Mouse (Mus musculus) kidney, postnatal 4 days (tissue): ENCODE results near the gene Crls1.

Source experiments
- DNase-seq, 2 experiments: peaks; one replicate each; pipeline ENCODE4 v3.0.0; 2021; ENCODE audit warnings: mixed read lengths in 2 of 2

The Crls1 gene

GRCm38 (mm10) chr2:132846407-132847358, at the start of gene Crls1:
Gene Crls1, plus strand, starts transcription at chr2:132846666.
- peak; percentile 95 for DNase-seq

- DNase-seq: no peak
Observed at GRCm38 (mm10) chr2:132802976-132803375, 43.5 kb upstream of the Crls1 start.

GRCm38 (mm10) chr2:132815608-132816314, 30.7 kb upstream of the Crls1 start, which contains the start of the genes Trmt6 and Mcm8:
Gene Trmt6, minus strand, starts transcription at chr2:132816055.
Gene Mcm8, plus strand, starts transcription at chr2:132816141.
- DNase-seq: peak; percentile 94 to 96

GRCm38 (mm10) chr2:132841071-132841470, 5.4 kb upstream of the Crls1 start:
- no peak for DNase-seq

GRCm38 (mm10) chr2:132847581-132847980, 1.1 kb downstream of the Crls1 start:
- peak; percentile 24 to 49 for DNase-seq

- no peak for DNase-seq
Observed at GRCm38 (mm10) chr2:132848361-132848760, 1.9 kb downstream of the Crls1 start.

- DNase-seq: no peak
Observed at GRCm38 (mm10) chr2:132849141-132849540, 2.7 kb downstream of the Crls1 start.

GRCm38 (mm10) chr2:132853051-132853450, 6.6 kb downstream of the Crls1 start:
- DNase-seq: no peak

GRCm38 (mm10) chr2:132856333-132856732, 9.9 kb downstream of the Crls1 start:
- DNase-seq: no peak

- DNase-seq: no peak
Observed at GRCm38 (mm10) chr2:132860435-132860834, 14.0 kb downstream of the Crls1 start.

GRCm38 (mm10) chr2:132861456-132861855, 15.0 kb downstream of the Crls1 start:
- no peak for DNase-seq

- DNase-seq: no peak
Observed at GRCm38 (mm10) chr2:132863325-132863724, 16.9 kb downstream of the Crls1 start.

- DNase-seq: no peak
Observed at GRCm38 (mm10) chr2:132867521-132867920, 21.1 kb downstream of the Crls1 start.

GRCm38 (mm10) chr2:132869682-132870081, 23.2 kb downstream of the Crls1 start:
- no peak for DNase-seq

- no peak for DNase-seq
Observed at GRCm38 (mm10) chr2:132870286-132870685, 23.8 kb downstream of the Crls1 start.

GRCm38 (mm10) chr2:132871663-132872062, 25.2 kb downstream of the Crls1 start:
- peak; percentile 5 to 42 for DNase-seq

GRCm38 (mm10) chr2:132873657-132874326, 27.3 kb downstream of the Crls1 start:
- DNase-seq: no peak

- DNase-seq: no peak
Observed at GRCm38 (mm10) chr2:132876991-132877390, 30.5 kb downstream of the Crls1 start.

GRCm38 (mm10) chr2:132879261-132880044, 33.0 kb downstream of the Crls1 start:
- peak; percentile 71 to 79 for DNase-seq

- DNase-seq: peak; percentile 18 to 31
Observed at GRCm38 (mm10) chr2:132880844-132881645, 34.6 kb downstream of the Crls1 start, which contains the start of gene Lrrn4. Gene Lrrn4, minus strand, starts transcription at chr2:132880891.

GRCm38 (mm10) chr2:132884303-132884967, 38.0 kb downstream of the Crls1 start:
- DNase-seq: no peak
